18 mouse cellular contexts compared by ENCODE assay signal in genomic region chr17:80497183-80497601, GRCm38 (mm10). TPM values are rescaled to one million over a fixed set of nuclear protein-coding genes. Genes with fewer than 3 reads are reported as not detected.
DNase-seq lines count a peak whose midpoint lies in the region; ATAC-seq and TF ChIP-seq lines count a peak whose summit lies in the region.
"Had no signal": no experiment of that assay in that cellular context is flagged by ENCODE, and none has a peak within 500 bp of the region (broad histone marks: within the 10 kb centered on the region; RNA-seq: fewer than 3 reads in every experiment).

No protein-coding gene starts in this region.

- H3K4me3 ChIP-seq in hindbrain, embryonic 10.5 days, result no peak overlapping the region
- H3K4me3 ChIP-seq in hindbrain, embryonic 14.5 days (replicated peaks; ENCODE audit: low read length), result no peak overlapping the region
- peak overlapping the region; percentile 55 for H3K4me3 ChIP-seq in E14TG2a.4 (replicated peaks; ENCODE audit: low read length)
- no peak overlapping the region for H3K4me3 ChIP-seq in kidney, adult 2 months (ENCODE audit: insufficient read depth, low read depth, low read length)
- H3K4me3 ChIP-seq: forebrain, embryonic 15.5 days; heart, adult 2 months; hindbrain, embryonic 12.5 days; intestine, embryonic 15.5 days; limb, embryonic 15.5 days; neural tube, embryonic 15.5 days had no signal

- DNase-seq in hindbrain, embryonic 10.5 days (ENCODE audit: low spot score), result peak; percentile 19
- DNase-seq in hindbrain, embryonic 14.5 days (ENCODE audit: low spot score), result no peak
- DNase-seq in WW6 (ENCODE audit: low read depth, low spot score), result peak; percentile 70
- DNase-seq in kidney, adult 2 months, result no peak
- DNase-seq in thymus, postnatal 4 days, result no peak
- DNase-seq: cerebellum, adult 18-20 months; heart, adult 2 months; lung, embryonic 14.5 days; thymus, postnatal 14 days had no signal

- H3K4me1 ChIP-seq in hindbrain, embryonic 10.5 days (replicated peaks), result 0 out of 2 replicates have a peak, but pooled peaks cover 4% of the 10 kb centered on the region
- H3K4me1 ChIP-seq in hindbrain, embryonic 14.5 days (replicated peaks; ENCODE audit: control insufficient read depth, insufficient read depth, low read length), result no peaks in the 10 kb centered on the region
- peaks cover 65% of the 10 kb centered on the region for H3K4me1 ChIP-seq in E14TG2a.4 (replicated peaks; ENCODE audit: low read depth, low read length)
- no peaks in the 10 kb centered on the region for H3K4me1 ChIP-seq in kidney, adult 2 months (ENCODE audit: control insufficient read depth, insufficient read depth, low read length)
- H3K4me1 ChIP-seq: forebrain, embryonic 15.5 days; hindbrain, embryonic 12.5 days; intestine, embryonic 15.5 days; limb, embryonic 15.5 days; neural tube, embryonic 15.5 days had no signal

- H3K27me3 ChIP-seq in hindbrain, embryonic 10.5 days (ENCODE audit: insufficient read depth, poor library complexity, severe bottlenecking), result no peaks in the 10 kb centered on the region
- no peaks in the 10 kb centered on the region for H3K27me3 ChIP-seq in hindbrain, embryonic 14.5 days (ENCODE audit: control insufficient read depth, insufficient read depth, low read length)
- H3K27me3 ChIP-seq in E14TG2a.4 (ENCODE audit: insufficient read depth, low read length), result no peaks in the 10 kb centered on the region
- H3K27me3 ChIP-seq in kidney, adult 2 months (replicated peaks; ENCODE audit: control insufficient read depth, insufficient read depth, low read length), result no peaks in the 10 kb centered on the region
- H3K27me3 ChIP-seq: forebrain, embryonic 15.5 days; intestine, embryonic 15.5 days; limb, embryonic 15.5 days; neural tube, embryonic 15.5 days had no signal

- H3K4me2 ChIP-seq in hindbrain, embryonic 14.5 days (replicated peaks), result no peak overlapping the region
- H3K4me2 ChIP-seq: forebrain, embryonic 15.5 days; hindbrain, embryonic 12.5 days; intestine, embryonic 15.5 days; limb, embryonic 15.5 days; lung, embryonic 14.5 days; neural tube, embryonic 15.5 days had no signal

- no peak for TF ChIP-seq POLR2A in kidney, adult 2 months (IDR thresholded peaks at IDR 0.05; ENCODE audit: low read depth, low read length)

- TF ChIP-seq CTCF in E14TG2a.4 (conservative IDR thresholded peaks at IDR 0.05; ENCODE audit: low read length), result no peak
- no peak for TF ChIP-seq CTCF in kidney, adult 2 months (conservative IDR thresholded peaks at IDR 0.05; ENCODE audit: insufficient read depth, insufficient read length, low read depth, low read length)

- no peaks in the 10 kb centered on the region for H3K36me3 ChIP-seq in hindbrain, embryonic 10.5 days
- no peaks in the 10 kb centered on the region for H3K36me3 ChIP-seq in hindbrain, embryonic 14.5 days (replicated peaks; ENCODE audit: control insufficient read depth, insufficient read depth)
- no peaks in the 10 kb centered on the region for H3K36me3 ChIP-seq in E14TG2a.4 (ENCODE audit: insufficient read depth, low read length)
- H3K36me3 ChIP-seq in kidney, adult 2 months (ENCODE audit: control insufficient read depth, insufficient read depth, low read length), result no peaks in the 10 kb centered on the region
- H3K36me3 ChIP-seq: forebrain, embryonic 15.5 days; hindbrain, embryonic 12.5 days; intestine, embryonic 15.5 days; limb, embryonic 15.5 days; neural tube, embryonic 15.5 days had no signal

- WGBS in hindbrain, embryonic 10.5 days, result 56% methylated on average over 9 of the region's 9 CpGs
- WGBS in hindbrain, embryonic 14.5 days, result 41% methylated on average over 9 of the region's 9 CpGs
- WGBS in kidney, adult 2 months, result 84% methylated on average over 9 of the region's 9 CpGs

- H3K27ac ChIP-seq in hindbrain, embryonic 10.5 days, result no peak overlapping the region
- no peak overlapping the region for H3K27ac ChIP-seq in hindbrain, embryonic 14.5 days
- no peak overlapping the region for H3K27ac ChIP-seq in kidney, adult 2 months (ENCODE audit: insufficient read depth, low read depth, low read length)
- H3K27ac ChIP-seq: forebrain, embryonic 15.5 days; heart, adult 2 months; hindbrain, embryonic 12.5 days; intestine, embryonic 15.5 days; kidney, postnatal 0 days; limb, embryonic 15.5 days; macrophage; neural tube, embryonic 15.5 days had no signal

- H3K9ac ChIP-seq in hindbrain, embryonic 14.5 days, result no peak overlapping the region
- H3K9ac ChIP-seq: forebrain, embryonic 15.5 days; hindbrain, embryonic 12.5 days; intestine, embryonic 15.5 days; limb, embryonic 15.5 days; lung, embryonic 14.5 days; neural tube, embryonic 15.5 days had no signal

- no peak for ATAC-seq in hindbrain, embryonic 14.5 days (ENCODE audit: low FRiP score)
- peak; percentile 40 for ATAC-seq in granulocyte monocyte progenitor cell, adult 5-6 weeks (replicated peaks; ENCODE audit: poor library complexity, severe bottlenecking)
- ATAC-seq: forebrain, embryonic 15.5 days; intestine, embryonic 15.5 days had no signal

- no peaks in the 10 kb centered on the region for H3K9me3 ChIP-seq in hindbrain, embryonic 10.5 days
- H3K9me3 ChIP-seq in hindbrain, embryonic 14.5 days (ENCODE audit: control insufficient read depth, low read length), result no peaks in the 10 kb centered on the region
- no peaks in the 10 kb centered on the region for H3K9me3 ChIP-seq in E14TG2a.4 (ENCODE audit: low read length)
- H3K9me3 ChIP-seq: forebrain, embryonic 15.5 days; hindbrain, embryonic 12.5 days; intestine, embryonic 15.5 days; limb, embryonic 15.5 days; neural tube, embryonic 15.5 days had no signal

RNA-seq across cellular contexts. Expression of gene Sos1, which starts 16.9 kb away (rescaled TPM):
- 3.3 and 4.3 TPM in 2 replicates for polyA plus RNA-seq in hindbrain, embryonic 10.5 days (2016; fragmentation: Nextera tagmentation; extraction: Ambion mirVana)
- 13.4 and 13.5 TPM in 2 replicates for polyA plus RNA-seq in hindbrain, embryonic 14.5 days (2014; fragmentation: Nextera tagmentation; extraction: Ambion mirVana)
- total RNA-seq in granulocyte monocyte progenitor cell, adult 5-6 weeks (2014; fragmentation: Nextera tagmentation), result 13.9 and 17.0 TPM in 2 replicates
- total RNA-seq in granulocyte monocyte progenitor cell, adult 5-6 weeks (2017), result 7.2 and 8.4 TPM in 2 replicates
- 3.7 and 4.9 TPM in 2 replicates for polyA plus RNA-seq in kidney, adult 2 months (2012; rRNA removed)

Comparison
In these comparisons a context has a peak if more than half of its experiments do, and no peak if none do; other contexts are left out.
1. DNase-seq: peak in hindbrain, embryonic 10.5 days (single experiment) and WW6 (single experiment); none in hindbrain, embryonic 14.5 days (single experiment), kidney, adult 2 months (single experiment) and thymus, postnatal 4 days (single experiment).